Mouse (Mus musculus): ENCODE data around the gene Ambra1. TPM values are rescaled to one million over a fixed set of nuclear protein-coding genes. Genes with fewer than 3 reads are reported as not detected.
"Not testable (repeated sequence)": the region's sequence is repeated elsewhere in the genome, so short reads cannot be mapped to it uniquely, and the experiment has no call there.

The Ambra1 gene
- total RNA-seq, 1 experiment, result 27.0 TPM

DNA sequence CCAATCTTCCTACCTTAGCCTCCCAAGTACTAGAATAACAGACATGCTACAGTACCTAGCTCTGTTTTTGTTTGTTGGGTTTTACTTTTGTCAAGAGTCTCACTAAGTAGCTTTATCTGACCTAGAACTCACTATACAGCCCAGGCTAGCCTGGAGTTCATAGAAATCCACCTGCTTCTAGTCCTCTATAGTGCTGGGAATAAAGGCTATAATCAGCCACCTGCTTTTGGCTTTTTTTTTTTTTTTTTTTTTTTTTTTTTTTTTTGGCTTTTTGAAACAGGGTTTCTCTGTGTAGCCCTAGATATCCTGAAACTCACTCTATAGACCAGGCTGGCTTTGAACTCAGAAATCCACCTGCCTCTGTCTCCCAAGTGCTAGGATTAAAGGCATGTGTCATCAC lies 6.0 kb upstream of the Ambra1 start:
- H3K27ac ChIP-seq (ENCODE audit: insufficient read depth, low read depth, low read length, poor library complexity, severe bottlenecking), result no peak overlapping the region
- H3K4me3 ChIP-seq (ENCODE audit: insufficient read depth in 1 of 2, low read depth in 1 of 2, low read length in 2 of 2, poor library complexity in 1 of 2, severe bottlenecking in 1 of 2), result no peak overlapping the region
- H3K4me1 ChIP-seq (ENCODE audit: control insufficient read depth in 2 of 2, insufficient read depth in 2 of 2, low read length in 2 of 2, poor library complexity in 1 of 2), result no peaks in the 10 kb centered on the region
- DNase-seq (ENCODE audit: low read depth, low spot score), result no peak
- no peak overlapping the region for H3K9ac ChIP-seq (ENCODE audit: insufficient read depth, low read depth, low read length, poor library complexity, severe bottlenecking)
- in situ Hi-C loops (cut with MboI; ENCODE audit: low sequenced_read_pairs in 2 of 2, unreplicated experiment in 2 of 2), result no loop called here
- H3K9me3 ChIP-seq (ENCODE audit: control insufficient read depth, insufficient read depth, low read depth, low read length), result no peaks in the 10 kb centered on the region
- TF ChIP-seq ZNF384 (IDR thresholded peaks at IDR 0.05; ENCODE audit: low read depth, low read length) (peak; percentile 47; the same call in 1 of the 2 replicates), HCFC1 (IDR thresholded peaks at IDR 0.05; ENCODE audit: borderline replicate concordance, insufficient read depth, low read length) (no peak)
- H3K36me3 ChIP-seq (ENCODE audit: control insufficient read depth, insufficient read depth, low read length, poor library complexity, severe bottlenecking), result peaks cover 5% of the 10 kb centered on the region

DNA sequence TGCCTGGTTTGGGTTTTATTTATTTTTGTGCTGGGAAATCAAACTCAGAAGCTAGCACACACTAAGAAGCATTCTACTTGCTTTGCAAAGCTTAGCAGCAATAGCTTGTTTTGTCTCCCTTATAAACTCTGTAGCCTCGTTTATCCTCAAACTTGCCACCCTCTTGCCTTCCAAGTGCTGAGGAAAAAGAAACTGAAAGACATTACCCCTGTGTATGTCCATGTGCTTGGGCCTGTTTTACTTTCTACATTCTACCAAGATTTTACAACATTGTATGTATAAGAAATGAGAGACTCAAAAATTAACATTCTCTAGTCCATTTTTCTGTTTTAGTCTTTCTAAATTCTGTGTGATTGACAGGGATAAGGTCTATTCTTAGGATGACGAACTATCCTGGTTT lies 5.2 kb upstream of the Ambra1 start:
- in situ Hi-C loops (cut with MboI; ENCODE audit: low sequenced_read_pairs in 2 of 2, unreplicated experiment in 2 of 2), result no loop called here
- TF ChIP-seq CHD2 (IDR thresholded peaks at IDR 0.05; ENCODE audit: low read depth, low read length) (no peak), ZC3H11A (IDR thresholded peaks at IDR 0.05; ENCODE audit: borderline replicate concordance, low read depth, low read length) (no peak), MAFK (IDR thresholded peaks at IDR 0.05; ENCODE audit: insufficient read depth, low read depth, low read length) (no peak), ZNF384 (IDR thresholded peaks at IDR 0.05; ENCODE audit: low read depth, low read length) (no peak), HCFC1 (IDR thresholded peaks at IDR 0.05; ENCODE audit: borderline replicate concordance, insufficient read depth, low read length) (no peak)
- Histone ChIP-seq H3K36me3 (ENCODE audit: control insufficient read depth, insufficient read depth, low read length, poor library complexity, severe bottlenecking) (peaks cover 5% of the 10 kb centered on the region), H3K4me3 (ENCODE audit: insufficient read depth in 1 of 2, low read depth in 1 of 2, low read length in 2 of 2, poor library complexity in 1 of 2, severe bottlenecking in 1 of 2) (no peak overlapping the region), H3K27ac (ENCODE audit: insufficient read depth, low read depth, low read length, poor library complexity, severe bottlenecking) (no peak overlapping the region), H3K9me3 (ENCODE audit: control insufficient read depth, insufficient read depth, low read depth, low read length) (no peaks in the 10 kb centered on the region), H3K9ac (ENCODE audit: insufficient read depth, low read depth, low read length, poor library complexity, severe bottlenecking) (no peak overlapping the region), H3K4me1 (ENCODE audit: control insufficient read depth in 2 of 2, insufficient read depth in 2 of 2, low read length in 2 of 2, poor library complexity in 1 of 2) (no peaks in the 10 kb centered on the region)
- no peak for DNase-seq (ENCODE audit: low read depth, low spot score)

DNA sequence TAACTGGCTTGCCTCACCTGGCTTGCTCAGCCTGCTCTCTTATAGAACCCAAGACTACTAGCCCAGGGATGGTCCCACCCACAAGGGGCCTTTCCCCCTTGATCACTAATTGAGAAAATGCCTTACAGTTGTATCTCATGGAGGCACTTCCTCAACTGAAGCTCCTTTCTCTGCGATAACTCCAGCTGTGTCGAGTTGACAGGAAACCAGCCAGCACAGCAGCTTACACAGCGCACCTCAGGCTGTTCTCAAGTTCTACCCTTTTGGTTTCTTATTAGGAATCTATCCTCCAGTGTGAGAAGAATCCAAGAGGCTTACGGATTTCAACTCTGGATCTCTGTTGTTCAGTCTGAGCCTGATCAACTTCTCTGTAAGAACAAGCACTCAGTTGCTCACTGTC lies 4.5 kb upstream of the Ambra1 start:
- H3K36me3 ChIP-seq (ENCODE audit: control insufficient read depth, insufficient read depth, low read length, poor library complexity, severe bottlenecking); DNase-seq (ENCODE audit: low read depth, low spot score); H3K9me3 ChIP-seq (ENCODE audit: control insufficient read depth, insufficient read depth, low read depth, low read length); H3K27ac ChIP-seq (ENCODE audit: insufficient read depth, low read depth, low read length, poor library complexity, severe bottlenecking); H3K4me3 ChIP-seq (ENCODE audit: insufficient read depth in 1 of 2, low read depth in 1 of 2, low read length in 2 of 2, poor library complexity in 1 of 2, severe bottlenecking in 1 of 2); H3K4me1 ChIP-seq (ENCODE audit: control insufficient read depth in 2 of 2, insufficient read depth in 2 of 2, low read length in 2 of 2, poor library complexity in 1 of 2); in situ Hi-C loops (cut with MboI; ENCODE audit: low sequenced_read_pairs in 2 of 2, unreplicated experiment in 2 of 2); H3K9ac ChIP-seq (ENCODE audit: insufficient read depth, low read depth, low read length, poor library complexity, severe bottlenecking): not testable (repeated sequence)

DNA sequence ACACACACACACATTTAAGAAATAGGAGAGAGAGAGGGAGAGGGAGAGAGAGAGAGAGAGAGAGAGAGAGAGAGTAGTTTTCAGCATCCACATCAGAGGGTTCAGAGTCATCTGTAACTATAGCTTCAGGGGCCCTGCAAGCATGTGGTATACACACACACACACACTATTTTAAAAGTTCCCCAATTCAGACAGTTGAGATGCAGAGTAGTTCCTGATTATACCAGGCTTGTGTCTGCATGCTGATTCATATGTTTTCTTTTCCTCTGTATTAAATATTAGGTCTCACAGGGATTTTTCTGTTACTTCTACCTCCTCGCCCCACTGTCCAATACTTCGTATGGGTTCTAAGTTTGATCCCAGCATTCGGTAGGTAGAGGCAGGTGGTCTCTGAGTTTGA lies 2.9 kb upstream of the Ambra1 start:
- H3K4me1 ChIP-seq (ENCODE audit: control insufficient read depth in 2 of 2, insufficient read depth in 2 of 2, low read length in 2 of 2, poor library complexity in 1 of 2), result 0 out of 4 replicates have a peak, but pooled peaks cover 0 to 3% of the 10 kb centered on the region in 2 experiments
- no peaks in the 10 kb centered on the region for H3K36me3 ChIP-seq (ENCODE audit: control insufficient read depth, insufficient read depth, low read length, poor library complexity, severe bottlenecking)
- TF ChIP-seq CHD2 (IDR thresholded peaks at IDR 0.05; ENCODE audit: low read depth, low read length) (no peak), MAFK (IDR thresholded peaks at IDR 0.05; ENCODE audit: insufficient read depth, low read depth, low read length) (no peak), ZC3H11A (IDR thresholded peaks at IDR 0.05; ENCODE audit: borderline replicate concordance, low read depth, low read length) (no peak), HCFC1 (IDR thresholded peaks at IDR 0.05; ENCODE audit: borderline replicate concordance, insufficient read depth, low read length) (no peak), ZNF384 (IDR thresholded peaks at IDR 0.05; ENCODE audit: low read depth, low read length) (no peak)
- H3K4me3 ChIP-seq (ENCODE audit: insufficient read depth in 1 of 2, low read depth in 1 of 2, low read length in 2 of 2, poor library complexity in 1 of 2, severe bottlenecking in 1 of 2), result no peak overlapping the region
- no peak overlapping the region for H3K9ac ChIP-seq (ENCODE audit: insufficient read depth, low read depth, low read length, poor library complexity, severe bottlenecking)
- no peak for DNase-seq (ENCODE audit: low read depth, low spot score)
- no peaks in the 10 kb centered on the region for H3K9me3 ChIP-seq (ENCODE audit: control insufficient read depth, insufficient read depth, low read depth, low read length)
- H3K27ac ChIP-seq (ENCODE audit: insufficient read depth, low read depth, low read length, poor library complexity, severe bottlenecking), result no peak overlapping the region
- in situ Hi-C loops (cut with MboI; ENCODE audit: low sequenced_read_pairs in 2 of 2, unreplicated experiment in 2 of 2), result no loop called here

DNA sequence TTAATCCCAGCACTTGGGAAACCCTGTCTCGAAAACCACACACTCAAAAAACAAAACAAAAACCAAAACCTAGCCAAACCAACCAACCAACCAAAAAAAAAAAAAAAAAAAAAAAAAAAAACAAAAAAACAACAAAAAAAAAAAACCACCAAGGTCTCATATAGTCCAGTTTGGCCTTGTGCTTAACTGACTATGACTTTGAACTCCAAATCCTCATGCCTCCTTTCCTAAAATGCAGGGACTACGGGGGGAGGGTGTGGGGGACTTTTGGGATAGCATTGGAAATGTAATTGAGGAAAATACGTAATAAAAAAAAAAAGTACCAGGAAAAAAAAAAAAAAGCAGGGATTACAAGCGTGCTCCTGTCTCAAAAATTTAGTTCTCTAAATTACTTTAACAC lies 363 bp upstream of the Ambra1 start:
- Histone ChIP-seq H3K9me3 (ENCODE audit: control insufficient read depth, insufficient read depth, low read depth, low read length) (no peaks in the 10 kb centered on the region), H3K4me3 (ENCODE audit: insufficient read depth in 1 of 2, low read depth in 1 of 2, low read length in 2 of 2, poor library complexity in 1 of 2, severe bottlenecking in 1 of 2) (peak overlapping the region; percentile 81 to 86; a peak in 3 of 4 replicates), H3K9ac (ENCODE audit: insufficient read depth, low read depth, low read length, poor library complexity, severe bottlenecking) (no peak overlapping the region), H3K36me3 (ENCODE audit: control insufficient read depth, insufficient read depth, low read length, poor library complexity, severe bottlenecking) (no peaks in the 10 kb centered on the region), H3K4me1 (ENCODE audit: control insufficient read depth in 2 of 2, insufficient read depth in 2 of 2, low read length in 2 of 2, poor library complexity in 1 of 2) (0 out of 4 replicates have a peak, but pooled peaks cover 0 to 3% of the 10 kb centered on the region in 2 experiments), H3K27ac (ENCODE audit: insufficient read depth, low read depth, low read length, poor library complexity, severe bottlenecking) (no peak overlapping the region)
- no peak for TF ChIP-seq CHD2 (IDR thresholded peaks at IDR 0.05; ENCODE audit: low read depth, low read length)
- TF ChIP-seq ZNF384 (IDR thresholded peaks at IDR 0.05; ENCODE audit: low read depth, low read length), result peak; percentile 61
- in situ Hi-C loops (cut with MboI; ENCODE audit: low sequenced_read_pairs in 2 of 2, unreplicated experiment in 2 of 2), result no loop called here
- no peak for DNase-seq (ENCODE audit: low read depth, low spot score)

All from ES-E14 (cell line).